Mouse (Mus musculus) MEL (cell line): ENCODE results near the gene Traf3.

Source experiments
- CHD2 ChIP-seq: IDR thresholded peaks from 2 replicates; pipeline ENCODE4 v1.6.1; 2011; ENCODE audit warnings: low read length, improper control_type of control experiment
- CTCF ChIP-seq, 3 experiments: IDR thresholded peaks in 2 of 3; conservative IDR thresholded peaks in 1 of 3; 2 replicates each; pipeline ENCODE4 v1.5.1; 2011 to 2012; ENCODE audit warnings: low read length in 3 of 3, low read depth in 2 of 3, mild to moderate bottlenecking in 2 of 3, improper control_type of control experiment in 1 of 3, inconsistent platforms in 1 of 3, mixed read lengths in 1 of 3, moderate library complexity in 1 of 3; ENCODE audit not compliant: control insufficient read depth in 1 of 3, insufficient read depth in 1 of 3, poor library complexity in 1 of 3, severe bottlenecking in 1 of 3
- EP300 ChIP-seq, 2 experiments: IDR thresholded peaks; 2 replicates each; pipeline ENCODE4 v1.6.1; 2011; ENCODE audit warnings: improper control_type of control experiment in 2 of 2, low read length in 2 of 2, low read depth in 1 of 2, mild to moderate bottlenecking in 1 of 2
- GATA1 ChIP-seq: IDR thresholded peaks from 2 replicates; pipeline ENCODE4 v1.6.1; 2011; ENCODE audit warnings: low read depth, low read length, improper control_type of control experiment
- KAT2A ChIP-seq: conservative IDR thresholded peaks from 2 replicates; pipeline ENCODE4 v1.6.1; 2012; ENCODE audit warnings: low read depth, low read length, improper control_type of control experiment, inconsistent platforms
- MAX ChIP-seq: IDR thresholded peaks from 2 replicates; pipeline ENCODE4 v1.6.1; 2011; ENCODE audit warnings: low read length, improper control_type of control experiment
- MXI1 ChIP-seq: IDR thresholded peaks from 2 replicates; pipeline ENCODE4 v1.6.1; 2011; ENCODE audit warnings: mild to moderate bottlenecking, low read depth, low read length, improper control_type of control experiment
- NELFE ChIP-seq: IDR thresholded peaks from 2 replicates; pipeline ENCODE4 v1.6.1; 2011; ENCODE audit warnings: low read depth, low read length, improper control_type of control experiment
- NRF1 ChIP-seq: IDR thresholded peaks from 2 replicates; pipeline ENCODE4 v1.6.1; 2014; ENCODE audit warnings: low read depth, mild to moderate bottlenecking, inconsistent platforms, low read length, improper control_type of control experiment, moderate library complexity; ENCODE audit not compliant: poor library complexity, insufficient read depth, severe bottlenecking
- POLR2A ChIP-seq, 2 experiments: IDR thresholded peaks; 2 replicates each; pipeline ENCODE4 v1.6.1; 2011 to 2012; ENCODE audit warnings: low read length in 2 of 2, mild to moderate bottlenecking in 2 of 2, control low read depth in 1 of 2, improper control_type of control experiment in 1 of 2, low read depth in 1 of 2, moderate library complexity in 1 of 2; ENCODE audit not compliant: control insufficient read depth in 1 of 2, insufficient read depth in 1 of 2, poor library complexity in 1 of 2
- RCOR1 ChIP-seq: IDR thresholded peaks from 2 replicates; pipeline ENCODE4 v1.6.1; 2012; ENCODE audit warnings: low read depth, mild to moderate bottlenecking, inconsistent platforms, low read length, improper control_type of control experiment
- TAL1 ChIP-seq: IDR thresholded peaks from 2 replicates; pipeline ENCODE4 v1.6.1; 2012; ENCODE audit warnings: mild to moderate bottlenecking, inconsistent platforms, low read length, moderate library complexity, mixed read lengths
- ZC3H11A ChIP-seq: IDR thresholded peaks from 2 replicates; pipeline ENCODE4 v1.6.1; 2012; ENCODE audit warnings: low read depth, mild to moderate bottlenecking, inconsistent platforms, low read length, improper control_type of control experiment
- ZMIZ1 ChIP-seq: IDR thresholded peaks from 2 replicates; pipeline ENCODE4 v1.6.1; 2012; ENCODE audit warnings: low read depth, mild to moderate bottlenecking, inconsistent platforms, low read length, improper control_type of control experiment, moderate library complexity

GRCm38 (mm10) chr12:111311775-111312174 is 145.6 kb downstream of the Traf3 start:
- TF ChIP-seq MXI1 (no peak), RCOR1 (no peak), ZMIZ1 (no peak), CTCF (IDR thresholded peaks at IDR 0.05 in 2 of 3, conservative IDR thresholded peaks at IDR 0.05 in 1 of 3; ENCODE audit: control insufficient read depth in 1 of 3, insufficient read depth in 1 of 3, low read depth in 2 of 3, low read length in 3 of 3, poor library complexity in 1 of 3, severe bottlenecking in 1 of 3) (no peak), POLR2A (IDR thresholded peaks at IDR 0.05; ENCODE audit: control insufficient read depth in 1 of 2, insufficient read depth in 1 of 2, low read depth in 1 of 2, low read length in 2 of 2, poor library complexity in 1 of 2) (no peak), KAT2A (no peak), EP300 (IDR thresholded peaks at IDR 0.05; ENCODE audit: low read depth in 1 of 2, low read length in 2 of 2) (no peak), NELFE (no peak), CHD2 (no peak), ZC3H11A (no peak), MAX (no peak), GATA1 (no peak), TAL1 (no peak), NRF1 (no peak)
